Comparison of ENCODE assay signal across 13 mouse cellular contexts in genomic region chr17:25686323-25686722, GRCm38 (mm10). TPM values are rescaled to one million over a fixed set of nuclear protein-coding genes. Genes with fewer than 3 reads are reported as not detected.
DNase-seq lines count a peak whose midpoint lies in the region; ATAC-seq and TF ChIP-seq lines count a peak whose summit lies in the region.
"Had no signal": no experiment of that assay in that cellular context is flagged by ENCODE, and none has a peak within 500 bp of the region (broad histone marks: within the 10 kb centered on the region; RNA-seq: fewer than 3 reads in every experiment).

No protein-coding gene starts in this region.

- H3K9ac ChIP-seq in heart, postnatal 0 days (replicated peaks; ENCODE audit: low read depth, low read length), result no peak overlapping the region
- H3K9ac ChIP-seq in midbrain, embryonic 14.5 days (replicated peaks; ENCODE audit: low read length), result no peak overlapping the region
- H3K9ac ChIP-seq in midbrain, embryonic 13.5 days (replicated peaks), result no peak overlapping the region
- no peak overlapping the region for H3K9ac ChIP-seq in liver, postnatal 0 days (replicated peaks)

- H3K4me2 ChIP-seq in heart, postnatal 0 days (ENCODE audit: low read depth, low read length), result no peak overlapping the region
- no peak overlapping the region for H3K4me2 ChIP-seq in midbrain, embryonic 14.5 days (ENCODE audit: low read length)
- H3K4me2 ChIP-seq in midbrain, embryonic 13.5 days (replicated peaks), result no peak overlapping the region
- H3K4me2 ChIP-seq in liver, postnatal 0 days (ENCODE audit: low read depth, low read length), result no peak overlapping the region

- intact Hi-C loops in heart, postnatal 10 days (cut with DNase I), result no loop called here
- intact Hi-C loops in heart, postnatal 36 days (cut with DNase I), result no loop called here

- TF ChIP-seq EP300 in heart, postnatal 0 days (IDR thresholded peaks at IDR 0.05; ENCODE audit: low read depth), result no peak
- TF ChIP-seq EP300 in liver, postnatal 0 days (IDR thresholded peaks at IDR 0.05; ENCODE audit: low read depth), result no peak

- 40% methylated on average over 7 of the region's 7 CpGs for WGBS in heart, postnatal 0 days
- 48% methylated on average over 7 of the region's 7 CpGs for WGBS in midbrain, embryonic 14.5 days
- 49% methylated on average over 7 of the region's 7 CpGs for WGBS in midbrain, embryonic 13.5 days
- 33% methylated on average over 7 of the region's 7 CpGs for WGBS in liver, postnatal 0 days (ENCODE audit: insufficient replicate concordance)

- H3K27ac ChIP-seq in heart, postnatal 0 days (ENCODE audit: low read depth), result no peak overlapping the region
- no peak overlapping the region for H3K27ac ChIP-seq in midbrain, embryonic 14.5 days (replicated peaks; ENCODE audit: low read depth, low read length)
- no peak overlapping the region for H3K27ac ChIP-seq in midbrain, embryonic 13.5 days
- H3K27ac ChIP-seq in liver, postnatal 0 days (ENCODE audit: low read depth), result no peak overlapping the region

- peak; percentile 13; the same call in 1 of the 2 replicates for TF ChIP-seq CTCF in heart, postnatal 0 days (IDR thresholded peaks at IDR 0.05; ENCODE audit: low read depth)
- TF ChIP-seq CTCF in liver, postnatal 0 days (IDR thresholded peaks at IDR 0.05; ENCODE audit: low read depth), result peak; percentile 48

- no peaks in the 10 kb centered on the region for H3K4me1 ChIP-seq in heart, postnatal 0 days (ENCODE audit: control insufficient read depth, insufficient read depth)
- no peaks in the 10 kb centered on the region for H3K4me1 ChIP-seq in midbrain, embryonic 14.5 days (ENCODE audit: control insufficient read depth, insufficient read depth, low read length)
- H3K4me1 ChIP-seq in midbrain, embryonic 13.5 days (replicated peaks), result peaks cover 7% of the 10 kb centered on the region
- no peaks in the 10 kb centered on the region for H3K4me1 ChIP-seq in liver, postnatal 0 days (ENCODE audit: insufficient read depth)

- no peak overlapping the region for H3K4me3 ChIP-seq in heart, postnatal 0 days (ENCODE audit: low read depth, low read length)
- no peak overlapping the region for H3K4me3 ChIP-seq in midbrain, embryonic 14.5 days (replicated peaks; ENCODE audit: low read depth, low read length)
- H3K4me3 ChIP-seq in midbrain, embryonic 13.5 days (replicated peaks), result no peak overlapping the region
- H3K4me3 ChIP-seq in liver, postnatal 0 days (ENCODE audit: low read depth, low read length), result no peak overlapping the region

- no peak for DNase-seq in heart, postnatal 0 days (ENCODE audit: low spot score)
- DNase-seq in heart, postnatal 10 days, result no peak
- DNase-seq in midbrain, embryonic 14.5 days, result peak; percentile 47
- peak; percentile 55 for DNase-seq in MN1 (ENCODE audit: low spot score)
- DNase-seq in liver, postnatal 0 days, result peak; percentile 24
- DNase-seq in cerebellum, adult 9-10 months, result no peak
- DNase-seq in heart, postnatal 36 days, result no peak
- DNase-seq: heart, postnatal 4 days; lung, postnatal 36 days; thymus, postnatal 36 days had no signal

- no peak for ATAC-seq in heart, postnatal 0 days (ENCODE audit: insufficient read depth, low read depth)
- no peak for ATAC-seq in midbrain, embryonic 14.5 days (ENCODE audit: low FRiP score, low TSS enrichment)
- ATAC-seq in midbrain, embryonic 13.5 days, result no peak
- ATAC-seq in liver, postnatal 0 days, result no peak
- ATAC-seq: Patski had no signal

- peaks cover 13% of the 10 kb centered on the region; the same call in 1 of the 2 replicates for H3K27me3 ChIP-seq in heart, postnatal 0 days (ENCODE audit: control insufficient read depth, insufficient read depth, low read length)
- H3K27me3 ChIP-seq in midbrain, embryonic 14.5 days (ENCODE audit: control insufficient read depth, insufficient read depth, low read length), result no peaks in the 10 kb centered on the region
- H3K27me3 ChIP-seq in midbrain, embryonic 13.5 days, result 0 out of 2 replicates have a peak, but pooled peaks cover 4% of the 10 kb centered on the region
- H3K27me3 ChIP-seq in liver, postnatal 0 days (ENCODE audit: insufficient read depth, low read length), result peaks cover 9% of the 10 kb centered on the region; the same call in 1 of the 2 replicates

- no peaks in the 10 kb centered on the region for H3K36me3 ChIP-seq in heart, postnatal 0 days (replicated peaks; ENCODE audit: control insufficient read depth, insufficient read depth, low read length)
- no peaks in the 10 kb centered on the region for H3K36me3 ChIP-seq in midbrain, embryonic 14.5 days (ENCODE audit: control insufficient read depth, insufficient read depth, low read length)
- H3K36me3 ChIP-seq in midbrain, embryonic 13.5 days, result no peaks in the 10 kb centered on the region
- no peaks in the 10 kb centered on the region for H3K36me3 ChIP-seq in liver, postnatal 0 days (replicated peaks; ENCODE audit: insufficient read depth, low read length)

- H3K9me3 ChIP-seq in heart, postnatal 0 days (replicated peaks; ENCODE audit: control insufficient read depth, low read length), result no peaks in the 10 kb centered on the region
- H3K9me3 ChIP-seq in midbrain, embryonic 14.5 days (ENCODE audit: control insufficient read depth, low read length), result no peaks in the 10 kb centered on the region
- no peaks in the 10 kb centered on the region for H3K9me3 ChIP-seq in midbrain, embryonic 13.5 days
- H3K9me3 ChIP-seq in liver, postnatal 0 days (ENCODE audit: low read length), result no peaks in the 10 kb centered on the region

RNA-seq across cellular contexts. Expression of gene Gng13, which starts 30.6 kb away (rescaled TPM):
- total RNA-seq in heart, postnatal 0 days (2014; rRNA removed; ENCODE audit: low replicate concordance), result not detected in 2 replicates
- 3.2 and 6.6 TPM in 2 replicates for polyA plus RNA-seq in heart, postnatal 0 days (2015; fragmentation: Nextera tagmentation; extraction: Ambion mirVana)
- 1 to 10 TPM in 1 of 2 experiments, under 1 TPM in 1; 0.38 to 1.9 TPM for total RNA-seq in heart, postnatal 10 days (2021)
- polyA plus RNA-seq in midbrain, embryonic 14.5 days (2014; fragmentation: Nextera tagmentation; extraction: Ambion mirVana), result 4.3 and 6.0 TPM in 2 replicates
- 0.73 and 0.78 TPM in 2 replicates for polyA plus RNA-seq in midbrain, embryonic 13.5 days (2015; fragmentation: Nextera tagmentation; extraction: Ambion mirVana)
- 0.39 TPM in 1 of 2 replicates, not detected in the other for polyA plus RNA-seq in liver, postnatal 0 days (2015; fragmentation: Nextera tagmentation; extraction: Ambion mirVana)
- total RNA-seq in heart, postnatal 36 days (2021), result under 1 TPM; 0.98 to 1.00 TPM
- polyA plus RNA-seq: Patski had no signal

RNA-seq across cellular contexts. Expression of gene Chtf18, which starts 40.9 kb away (rescaled TPM):
- total RNA-seq in heart, postnatal 0 days (2014; rRNA removed; ENCODE audit: low replicate concordance), result 9.1 and 10.8 TPM in 2 replicates
- polyA plus RNA-seq in heart, postnatal 0 days (2015; fragmentation: Nextera tagmentation; extraction: Ambion mirVana), result 3.9 and 4.1 TPM in 2 replicates
- total RNA-seq in heart, postnatal 10 days (2021), result 1 to 10 TPM; 4.2 to 5.1 TPM
- polyA plus RNA-seq in midbrain, embryonic 14.5 days (2014; fragmentation: Nextera tagmentation; extraction: Ambion mirVana), result 4.5 and 5.0 TPM in 2 replicates
- polyA plus RNA-seq in midbrain, embryonic 13.5 days (2015; fragmentation: Nextera tagmentation; extraction: Ambion mirVana), result 12.8 and 14.1 TPM in 2 replicates
- polyA plus RNA-seq in liver, postnatal 0 days (2015; fragmentation: Nextera tagmentation; extraction: Ambion mirVana), result 7.4 TPM in 2 replicates
- 1 to 10 TPM; 1.0 to 2.1 TPM for total RNA-seq in heart, postnatal 36 days (2021)

RNA-seq across cellular contexts. Expression of gene Rpusd1, which starts 41.1 kb away (rescaled TPM):
- 3.2 and 4.9 TPM in 2 replicates for total RNA-seq in heart, postnatal 0 days (2014; rRNA removed; ENCODE audit: low replicate concordance)
- polyA plus RNA-seq in heart, postnatal 0 days (2015; fragmentation: Nextera tagmentation; extraction: Ambion mirVana), result 9.3 and 9.5 TPM in 2 replicates
- 1 to 10 TPM; 4.6 to 5.7 TPM for total RNA-seq in heart, postnatal 10 days (2021)
- polyA plus RNA-seq in midbrain, embryonic 14.5 days (2014; fragmentation: Nextera tagmentation; extraction: Ambion mirVana), result 25.7 and 28.1 TPM in 2 replicates
- polyA plus RNA-seq in midbrain, embryonic 13.5 days (2015; fragmentation: Nextera tagmentation; extraction: Ambion mirVana), result 23.2 and 24.1 TPM in 2 replicates
- 3.8 and 3.9 TPM in 2 replicates for polyA plus RNA-seq in liver, postnatal 0 days (2015; fragmentation: Nextera tagmentation; extraction: Ambion mirVana)
- 1 to 10 TPM; 3.7 to 5.1 TPM for total RNA-seq in heart, postnatal 36 days (2021)

RNA-seq across cellular contexts. Expression of gene Mslnl, which starts 49.5 kb away (rescaled TPM):
- total RNA-seq in heart, postnatal 0 days (2014; rRNA removed; ENCODE audit: low replicate concordance), result not detected in 2 replicates
- polyA plus RNA-seq in heart, postnatal 0 days (2015; fragmentation: Nextera tagmentation; extraction: Ambion mirVana), result not detected in 2 replicates
- total RNA-seq in heart, postnatal 10 days (2021), result not detected
- not detected in 2 replicates for polyA plus RNA-seq in midbrain, embryonic 14.5 days (2014; fragmentation: Nextera tagmentation; extraction: Ambion mirVana)
- polyA plus RNA-seq in midbrain, embryonic 13.5 days (2015; fragmentation: Nextera tagmentation; extraction: Ambion mirVana), result not detected in 2 replicates
- polyA plus RNA-seq in liver, postnatal 0 days (2015; fragmentation: Nextera tagmentation; extraction: Ambion mirVana), result not detected in 2 replicates
- total RNA-seq in heart, postnatal 36 days (2021), result not detected
- total RNA-seq: heart, postnatal 4 days; layer of hippocampus, postnatal 10 days had no signal
- polyA plus RNA-seq: Patski had no signal

Comparison
In these comparisons a context has a peak if more than half of its experiments do, and no peak if none do; other contexts are left out.
1. DNase-seq: peak in midbrain, embryonic 14.5 days (single experiment), MN1 (single experiment) and liver, postnatal 0 days (single experiment); none in heart, postnatal 0 days (single experiment), heart, postnatal 10 days (0 of 2), cerebellum, adult 9-10 months (single experiment) and heart, postnatal 36 days (0 of 2).